Mouse (Mus musculus): ENCODE measurements around the gene Uhrf1bp1. TPM values are rescaled to one million over a fixed set of nuclear protein-coding genes. Genes with fewer than 3 reads are reported as not detected.

Gene Uhrf1bp1
- polyA plus RNA-seq, 1 experiment from 2014 or later: 5.9 TPM

GRCm38 (mm10) chr17:27922174-27922712 is 66.0 kb downstream of the Uhrf1bp1 start:
- no peak overlapping the region for H3K4me3 ChIP-seq (replicated peaks; ENCODE audit: low read length)
- H3K9ac ChIP-seq (ENCODE audit: low read length): no peak overlapping the region
- H3K4me1 ChIP-seq (ENCODE audit: control insufficient read depth, insufficient read depth, low read length): peaks cover 44% of the 10 kb centered on the region
- H3K27me3 ChIP-seq (ENCODE audit: control insufficient read depth, insufficient read depth, low read length): no peaks in the 10 kb centered on the region
- no peaks in the 10 kb centered on the region for H3K9me3 ChIP-seq (replicated peaks; ENCODE audit: control insufficient read depth, low read length)
- WGBS: 56% methylated on average over 11 of the region's 11 CpGs
- peak overlapping the region; percentile 54; the same call in 1 of the 2 replicates for H3K27ac ChIP-seq (ENCODE audit: low read length)
- ATAC-seq (ENCODE audit: insufficient read depth, low FRiP score): no peak
- H3K36me3 ChIP-seq (ENCODE audit: control insufficient read depth, insufficient read depth, low read length): no peaks in the 10 kb centered on the region
- no peak overlapping the region for H3K4me2 ChIP-seq (ENCODE audit: low read depth, low read length)

GRCm38 (mm10) chr17:27925054-27925453 is 68.8 kb downstream of the Uhrf1bp1 start:
- Histone ChIP-seq H3K9ac (ENCODE audit: low read length) (no peak overlapping the region), H3K4me2 (ENCODE audit: low read depth, low read length) (no peak overlapping the region; the same call in 1 of the 2 replicates), H3K9me3 (replicated peaks; ENCODE audit: control insufficient read depth, low read length) (no peaks in the 10 kb centered on the region), H3K4me1 (ENCODE audit: control insufficient read depth, insufficient read depth, low read length) (peaks cover 43% of the 10 kb centered on the region), H3K4me3 (replicated peaks; ENCODE audit: low read length) (no peak overlapping the region), H3K36me3 (ENCODE audit: control insufficient read depth, insufficient read depth, low read length) (no peaks in the 10 kb centered on the region), H3K27ac (ENCODE audit: low read length) (peak overlapping the region; percentile 47), H3K27me3 (ENCODE audit: control insufficient read depth, insufficient read depth, low read length) (no peaks in the 10 kb centered on the region)
- ATAC-seq (ENCODE audit: insufficient read depth, low FRiP score): peak; percentile 79
- 29% methylated on average over 4 of the region's 4 CpGs for WGBS

GRCm38 (mm10) chr17:27925504-27925903 is 69.3 kb downstream of the Uhrf1bp1 start:
- Histone ChIP-seq H3K27ac (ENCODE audit: low read length) (peak overlapping the region; percentile 47), H3K36me3 (ENCODE audit: control insufficient read depth, insufficient read depth, low read length) (no peaks in the 10 kb centered on the region), H3K4me3 (replicated peaks; ENCODE audit: low read length) (no peak overlapping the region), H3K9ac (ENCODE audit: low read length) (no peak overlapping the region), H3K4me1 (ENCODE audit: control insufficient read depth, insufficient read depth, low read length) (peaks cover 39% of the 10 kb centered on the region), H3K9me3 (replicated peaks; ENCODE audit: control insufficient read depth, low read length) (no peaks in the 10 kb centered on the region), H3K4me2 (ENCODE audit: low read depth, low read length) (no peak overlapping the region; the same call in 1 of the 2 replicates), H3K27me3 (ENCODE audit: control insufficient read depth, insufficient read depth, low read length) (no peaks in the 10 kb centered on the region)
- 58% methylated on average over 7 of the region's 7 CpGs for WGBS
- ATAC-seq (ENCODE audit: insufficient read depth, low FRiP score): peak; percentile 16; the same call in 1 of the 2 replicates

- Histone ChIP-seq H3K27me3 (ENCODE audit: control insufficient read depth, insufficient read depth, low read length) (no peaks in the 10 kb centered on the region), H3K4me1 (ENCODE audit: control insufficient read depth, insufficient read depth, low read length) (peaks cover 29% of the 10 kb centered on the region), H3K36me3 (ENCODE audit: control insufficient read depth, insufficient read depth, low read length) (no peaks in the 10 kb centered on the region), H3K4me2 (ENCODE audit: low read depth, low read length) (no peak overlapping the region), H3K9me3 (replicated peaks; ENCODE audit: control insufficient read depth, low read length) (no peaks in the 10 kb centered on the region), H3K27ac (ENCODE audit: low read length) (no peak overlapping the region), H3K4me3 (replicated peaks; ENCODE audit: low read length) (no peak overlapping the region), H3K9ac (ENCODE audit: low read length) (no peak overlapping the region)
- ATAC-seq (ENCODE audit: insufficient read depth, low FRiP score): no peak
- WGBS: 87% methylated on average over 5 of the region's 5 CpGs
These were observed 74.0 kb downstream of the Uhrf1bp1 start for GRCm38 (mm10) chr17:27930291-27930690.

- H3K36me3 ChIP-seq (ENCODE audit: control insufficient read depth, insufficient read depth, low read length): no peaks in the 10 kb centered on the region
- peaks cover 23% of the 10 kb centered on the region for H3K4me1 ChIP-seq (ENCODE audit: control insufficient read depth, insufficient read depth, low read length)
- no peak overlapping the region for H3K27ac ChIP-seq (ENCODE audit: low read length)
- H3K9me3 ChIP-seq (replicated peaks; ENCODE audit: control insufficient read depth, low read length): no peaks in the 10 kb centered on the region
- no peak for ATAC-seq (ENCODE audit: insufficient read depth, low FRiP score)
- H3K4me2 ChIP-seq (ENCODE audit: low read depth, low read length): no peak overlapping the region
- H3K4me3 ChIP-seq (replicated peaks; ENCODE audit: low read length): no peak overlapping the region
- H3K27me3 ChIP-seq (ENCODE audit: control insufficient read depth, insufficient read depth, low read length): no peaks in the 10 kb centered on the region
- no peak overlapping the region for H3K9ac ChIP-seq (ENCODE audit: low read length)
- WGBS: 66% methylated on average over 4 of the region's 4 CpGs
These were observed 75.6 kb downstream of the Uhrf1bp1 start for GRCm38 (mm10) chr17:27931826-27932225.

- Histone ChIP-seq H3K27me3 (ENCODE audit: control insufficient read depth, insufficient read depth, low read length) (no peaks in the 10 kb centered on the region), H3K9ac (ENCODE audit: low read length) (no peak overlapping the region), H3K4me1 (ENCODE audit: control insufficient read depth, insufficient read depth, low read length) (peaks cover 45% of the 10 kb centered on the region), H3K27ac (ENCODE audit: low read length) (peak overlapping the region; percentile 68), H3K9me3 (replicated peaks; ENCODE audit: control insufficient read depth, low read length) (no peaks in the 10 kb centered on the region), H3K36me3 (ENCODE audit: control insufficient read depth, insufficient read depth, low read length) (no peaks in the 10 kb centered on the region), H3K4me3 (replicated peaks; ENCODE audit: low read length) (no peak overlapping the region), H3K4me2 (ENCODE audit: low read depth, low read length) (no peak overlapping the region)
- 73% methylated on average over 10 of the region's 10 CpGs for WGBS
- ATAC-seq (ENCODE audit: insufficient read depth, low FRiP score): no peak
These were observed 78.1 kb downstream of the Uhrf1bp1 start for GRCm38 (mm10) chr17:27934136-27934910.

- Histone ChIP-seq H3K4me2 (ENCODE audit: low read depth, low read length) (no peak overlapping the region), H3K36me3 (ENCODE audit: control insufficient read depth, insufficient read depth, low read length) (no peaks in the 10 kb centered on the region), H3K4me1 (ENCODE audit: control insufficient read depth, insufficient read depth, low read length) (peaks cover 48% of the 10 kb centered on the region), H3K27me3 (ENCODE audit: control insufficient read depth, insufficient read depth, low read length) (no peaks in the 10 kb centered on the region), H3K27ac (ENCODE audit: low read length) (peak overlapping the region; percentile 21; the same call in 1 of the 2 replicates), H3K9ac (ENCODE audit: low read length) (no peak overlapping the region), H3K4me3 (replicated peaks; ENCODE audit: low read length) (no peak overlapping the region), H3K9me3 (replicated peaks; ENCODE audit: control insufficient read depth, low read length) (no peaks in the 10 kb centered on the region)
- ATAC-seq (ENCODE audit: insufficient read depth, low FRiP score): no peak
- 83% methylated on average over 3 of the region's 3 CpGs for WGBS
These were observed 78.8 kb downstream of the Uhrf1bp1 start for GRCm38 (mm10) chr17:27935091-27935490.

GRCm38 (mm10) chr17:27937054-27937615 is 80.9 kb downstream of the Uhrf1bp1 start:
- no peak overlapping the region for H3K4me2 ChIP-seq (ENCODE audit: low read depth, low read length)
- no peak overlapping the region for H3K4me3 ChIP-seq (replicated peaks; ENCODE audit: low read length)
- no peak overlapping the region for H3K9ac ChIP-seq (ENCODE audit: low read length)
- H3K36me3 ChIP-seq (ENCODE audit: control insufficient read depth, insufficient read depth, low read length): no peaks in the 10 kb centered on the region
- H3K9me3 ChIP-seq (replicated peaks; ENCODE audit: control insufficient read depth, low read length): no peaks in the 10 kb centered on the region
- no peaks in the 10 kb centered on the region for H3K27me3 ChIP-seq (ENCODE audit: control insufficient read depth, insufficient read depth, low read length)
- 84% methylated on average over 4 of the region's 4 CpGs for WGBS
- H3K27ac ChIP-seq (ENCODE audit: low read length): peak overlapping the region; percentile 36; the same call in 1 of the 2 replicates
- peaks cover 54% of the 10 kb centered on the region for H3K4me1 ChIP-seq (ENCODE audit: control insufficient read depth, insufficient read depth, low read length)
- no peak for ATAC-seq (ENCODE audit: insufficient read depth, low FRiP score)

GRCm38 (mm10) chr17:27938121-27938754 is 82.0 kb downstream of the Uhrf1bp1 start:
- Histone ChIP-seq H3K9me3 (replicated peaks; ENCODE audit: control insufficient read depth, low read length) (no peaks in the 10 kb centered on the region), H3K4me1 (ENCODE audit: control insufficient read depth, insufficient read depth, low read length) (peaks cover 50% of the 10 kb centered on the region), H3K9ac (ENCODE audit: low read length) (no peak overlapping the region), H3K27me3 (ENCODE audit: control insufficient read depth, insufficient read depth, low read length) (no peaks in the 10 kb centered on the region), H3K27ac (ENCODE audit: low read length) (peak overlapping the region; percentile 46), H3K4me3 (replicated peaks; ENCODE audit: low read length) (no peak overlapping the region), H3K36me3 (ENCODE audit: control insufficient read depth, insufficient read depth, low read length) (no peaks in the 10 kb centered on the region), H3K4me2 (ENCODE audit: low read depth, low read length) (no peak overlapping the region)
- no peak for ATAC-seq (ENCODE audit: insufficient read depth, low FRiP score)
- WGBS: 54% methylated on average over 12 of the region's 12 CpGs

Measured in stomach, embryonic 16.5 days (tissue).